Mouse (Mus musculus) bone marrow, adult 2 months (tissue): ENCODE measurements around the gene Ebp.

ENCODE experiments used
- CTCF ChIP-seq: fragments of 200-500 bp; IDR thresholded peaks from 2 replicates; pipeline ENCODE4 v1.5.1; 2011; ENCODE audit warnings: low read length, control low read depth; ENCODE audit not compliant: control insufficient read depth, insufficient read depth
- POLR2A ChIP-seq: fragments of 200-500 bp; IDR thresholded peaks from 2 replicates; pipeline ENCODE4 v1.6.1; 2011; ENCODE audit warnings: low read depth, mild to moderate bottlenecking, control low read depth, low read length, borderline replicate concordance; ENCODE audit not compliant: control insufficient read depth

DNA sequence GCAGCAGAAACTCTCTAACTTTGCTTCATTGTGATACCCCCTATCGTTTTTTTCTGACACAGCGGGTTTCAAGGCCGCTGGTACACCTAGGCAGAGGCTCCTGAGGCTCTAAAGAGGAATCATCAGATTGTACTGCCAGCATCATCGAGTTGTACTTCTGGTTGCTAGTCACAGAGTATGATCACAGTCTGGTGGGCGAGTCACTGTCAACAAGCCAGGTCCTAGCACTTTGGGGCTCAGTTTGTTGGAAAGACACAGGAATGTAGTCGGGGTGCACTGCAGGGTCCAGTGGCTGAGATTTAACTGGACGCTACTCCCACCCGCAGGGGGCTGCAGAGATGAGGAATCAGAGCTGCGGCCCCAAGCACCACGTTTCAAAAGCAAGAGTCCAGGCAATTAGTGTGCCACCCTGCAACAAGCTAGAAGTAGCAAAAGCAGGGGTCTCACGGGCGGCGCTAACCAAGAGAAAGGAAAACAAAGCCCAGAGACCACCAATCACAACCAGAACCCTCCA lies 1.1 kb downstream of the Ebp start:
- no peak for TF ChIP-seq CTCF
- no peak for TF ChIP-seq POLR2A
